Mouse (Mus musculus): ENCODE results near the gene Nadk.

GRCm38 (mm10) chr4:155562725-155563399 lies 684 bp downstream of the Nadk start:
- TF ChIP-seq POLR2A (IDR thresholded peaks at IDR 0.05; ENCODE audit: control insufficient read depth, low read depth, low read length), result no peak
- TF ChIP-seq CTCF (IDR thresholded peaks at IDR 0.05; ENCODE audit: control insufficient read depth, insufficient read depth, insufficient replicate concordance, low read depth, low read length), result no peak
